Mouse (Mus musculus): Measurements from ENCODE around the gene Pde8b. TPM values are rescaled to one million over a fixed set of nuclear protein-coding genes. Genes with fewer than 3 reads are reported as not detected.

Pde8b gene
- polyA plus RNA-seq, 1 experiment from 2014 or later, result 0.40 TPM

- H3K9ac ChIP-seq (ENCODE audit: low read depth, low read length), result no peak overlapping the region
- H3K4me1 ChIP-seq (ENCODE audit: control insufficient read depth, low read depth, low read length), result no peaks in the 10 kb centered on the region
- no peaks in the 10 kb centered on the region for H3K9me3 ChIP-seq (replicated peaks; ENCODE audit: control insufficient read depth, low read length)
- 64% methylated on average over 5 of the region's 5 CpGs for WGBS (ENCODE audit: insufficient replicate concordance)
- no peaks in the 10 kb centered on the region for H3K36me3 ChIP-seq (ENCODE audit: control insufficient read depth, insufficient read depth)
- ATAC-seq (ENCODE audit: low read depth), result no peak
- no peaks in the 10 kb centered on the region for H3K27me3 ChIP-seq (ENCODE audit: control insufficient read depth, insufficient read depth, low read depth, low read length)
- H3K4me2 ChIP-seq (ENCODE audit: low read depth, low read length), result no peak overlapping the region
- H3K4me3 ChIP-seq (ENCODE audit: low read depth, low read length), result no peak overlapping the region
- H3K27ac ChIP-seq (ENCODE audit: low read length), result no peak overlapping the region
Observed at GRCm38 (mm10) chr13:95176399-95176798, 73.7 kb downstream of the Pde8b start.

DNA sequence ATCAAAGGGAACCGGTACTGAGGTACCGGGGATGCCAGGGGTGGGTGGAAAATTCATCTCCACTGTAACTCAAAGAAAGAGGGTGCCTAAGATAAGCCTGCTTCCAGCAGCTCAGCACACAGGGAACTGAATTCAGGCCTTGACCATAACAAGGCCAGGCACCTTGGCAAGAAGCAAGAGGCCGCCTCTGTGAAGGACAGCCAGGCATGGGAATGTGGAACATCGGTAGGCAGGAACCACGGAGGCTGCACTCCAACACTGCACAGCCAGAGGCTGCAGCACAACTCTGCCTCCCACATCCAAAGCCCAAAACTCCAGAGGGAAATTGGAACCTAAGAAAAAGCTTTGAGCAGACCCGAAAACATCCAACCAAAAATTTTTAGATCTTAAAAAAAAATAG lies 75.9 kb downstream of the Pde8b start:
- H3K27me3 ChIP-seq (ENCODE audit: control insufficient read depth, insufficient read depth, low read depth, low read length), result no peaks in the 10 kb centered on the region
- no peak overlapping the region for H3K27ac ChIP-seq (ENCODE audit: low read length)
- H3K4me3 ChIP-seq (ENCODE audit: low read depth, low read length), result no peak overlapping the region
- H3K9me3 ChIP-seq (replicated peaks; ENCODE audit: control insufficient read depth, low read length), result no peaks in the 10 kb centered on the region
- H3K4me2 ChIP-seq (ENCODE audit: low read depth, low read length), result no peak overlapping the region
- no peak overlapping the region for H3K9ac ChIP-seq (ENCODE audit: low read depth, low read length)
- 58% methylated on average over 6 of the region's 6 CpGs for WGBS (ENCODE audit: insufficient replicate concordance)
- no peak for ATAC-seq (ENCODE audit: low read depth)
- H3K36me3 ChIP-seq (ENCODE audit: control insufficient read depth, insufficient read depth), result no peaks in the 10 kb centered on the region
- H3K4me1 ChIP-seq (ENCODE audit: control insufficient read depth, low read depth, low read length), result no peaks in the 10 kb centered on the region

DNA sequence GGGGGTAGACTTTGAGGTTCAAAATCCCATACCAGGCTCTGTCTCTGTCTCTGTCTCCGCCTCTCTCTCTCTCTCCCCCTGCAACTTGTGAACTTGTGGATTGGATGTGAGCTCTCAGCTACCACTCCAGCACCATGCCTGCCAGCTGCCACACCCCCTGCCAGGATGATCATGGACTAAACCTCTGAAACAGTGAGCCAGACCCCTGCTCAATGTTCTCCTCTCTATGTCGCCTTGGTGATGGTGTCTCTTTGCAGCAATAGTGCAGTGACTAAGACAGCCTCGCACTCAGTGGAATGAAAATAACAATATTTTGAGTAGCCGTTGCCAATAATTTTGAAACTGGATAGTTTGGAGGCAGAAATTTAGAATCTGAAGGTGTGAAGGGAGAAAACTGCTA lies 77.8 kb downstream of the Pde8b start:
- no peak for ATAC-seq (ENCODE audit: low read depth)

DNA sequence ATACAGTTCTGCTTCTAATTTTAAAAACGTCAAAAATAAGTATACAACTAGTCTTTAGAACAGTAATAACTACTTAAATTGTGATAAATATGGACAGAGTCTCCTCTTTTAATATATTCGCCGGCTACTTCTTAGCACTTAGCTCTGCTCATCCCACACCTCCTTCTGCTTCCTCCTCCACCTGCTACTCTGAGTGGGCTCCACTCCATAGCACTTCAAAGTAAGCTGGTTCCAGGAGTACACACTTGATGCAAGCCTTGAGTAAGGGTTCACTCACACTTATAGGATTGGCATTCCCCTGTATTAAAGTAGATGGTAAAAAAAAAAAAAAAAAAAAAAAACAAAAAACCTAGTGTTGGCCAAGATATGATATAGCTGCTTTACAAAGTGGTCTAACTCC lies 89.9 kb downstream of the Pde8b start:
- no peak overlapping the region for H3K9ac ChIP-seq (ENCODE audit: low read depth, low read length)
- 66% methylated on average over 3 of the region's 3 CpGs for WGBS (ENCODE audit: insufficient replicate concordance)

More for the DNA sequence above, 77.8 kb downstream of the Pde8b start:
- Histone ChIP-seq H3K4me2 (ENCODE audit: low read depth, low read length) (no peak overlapping the region), H3K9me3 (replicated peaks; ENCODE audit: control insufficient read depth, low read length) (no peaks in the 10 kb centered on the region), H3K36me3 (ENCODE audit: control insufficient read depth, insufficient read depth) (no peaks in the 10 kb centered on the region), H3K4me1 (ENCODE audit: control insufficient read depth, low read depth, low read length) (no peaks in the 10 kb centered on the region), H3K9ac (ENCODE audit: low read depth, low read length) (no peak overlapping the region), H3K4me3 (ENCODE audit: low read depth, low read length) (no peak overlapping the region), H3K27ac (ENCODE audit: low read length) (no peak overlapping the region), H3K27me3 (ENCODE audit: control insufficient read depth, insufficient read depth, low read depth, low read length) (no peaks in the 10 kb centered on the region)
- WGBS (ENCODE audit: insufficient replicate concordance), result 64% methylated on average over 4 of the region's 4 CpGs

DNA sequence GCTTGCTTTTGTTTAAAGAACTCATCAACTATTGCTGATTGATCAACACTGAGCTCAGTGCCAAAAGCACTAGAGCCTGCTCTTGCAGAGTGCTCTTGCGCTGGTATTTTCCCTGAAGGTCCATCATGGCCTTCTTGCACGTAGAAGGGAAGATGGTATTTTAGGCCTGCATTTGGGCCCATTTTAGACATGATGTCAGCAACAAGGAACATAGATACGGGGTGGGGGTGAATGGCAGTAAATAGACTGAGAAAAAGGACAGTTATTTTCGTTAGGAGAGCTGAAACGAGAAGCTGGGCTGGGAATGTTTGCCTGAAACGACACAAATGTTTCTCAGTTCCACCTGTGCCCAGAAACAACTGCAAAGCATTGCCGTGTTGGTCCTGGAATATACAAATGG lies 91.2 kb downstream of the Pde8b start:
- Histone ChIP-seq H3K4me1 (ENCODE audit: control insufficient read depth, low read depth, low read length) (no peaks in the 10 kb centered on the region), H3K9ac (ENCODE audit: low read depth, low read length) (no peak overlapping the region), H3K27ac (ENCODE audit: low read length) (no peak overlapping the region), H3K9me3 (replicated peaks; ENCODE audit: control insufficient read depth, low read length) (no peaks in the 10 kb centered on the region), H3K4me2 (ENCODE audit: low read depth, low read length) (no peak overlapping the region), H3K36me3 (ENCODE audit: control insufficient read depth, insufficient read depth) (no peaks in the 10 kb centered on the region), H3K27me3 (ENCODE audit: control insufficient read depth, insufficient read depth, low read depth, low read length) (no peaks in the 10 kb centered on the region), H3K4me3 (ENCODE audit: low read depth, low read length) (no peak overlapping the region)
- WGBS (ENCODE audit: insufficient replicate concordance), result 59% methylated on average over 7 of the region's 7 CpGs
- no peak for ATAC-seq (ENCODE audit: low read depth)

More for the DNA sequence above, 89.9 kb downstream of the Pde8b start:
- Histone ChIP-seq H3K4me3 (ENCODE audit: low read depth, low read length) (no peak overlapping the region), H3K27ac (ENCODE audit: low read length) (no peak overlapping the region), H3K27me3 (ENCODE audit: control insufficient read depth, insufficient read depth, low read depth, low read length) (no peaks in the 10 kb centered on the region), H3K36me3 (ENCODE audit: control insufficient read depth, insufficient read depth) (no peaks in the 10 kb centered on the region), H3K9me3 (replicated peaks; ENCODE audit: control insufficient read depth, low read length) (no peaks in the 10 kb centered on the region), H3K4me1 (ENCODE audit: control insufficient read depth, low read depth, low read length) (no peaks in the 10 kb centered on the region), H3K4me2 (ENCODE audit: low read depth, low read length) (no peak overlapping the region)
- no peak for ATAC-seq (ENCODE audit: low read depth)

GRCm38 (mm10) chr13:95144746-95145145 lies 105.4 kb downstream of the Pde8b start:
- Histone ChIP-seq H3K27ac (ENCODE audit: low read length) (no peak overlapping the region), H3K4me2 (ENCODE audit: low read depth, low read length) (no peak overlapping the region), H3K9ac (ENCODE audit: low read depth, low read length) (no peak overlapping the region), H3K4me3 (ENCODE audit: low read depth, low read length) (no peak overlapping the region), H3K36me3 (ENCODE audit: control insufficient read depth, insufficient read depth) (no peaks in the 10 kb centered on the region), H3K9me3 (replicated peaks; ENCODE audit: control insufficient read depth, low read length) (no peaks in the 10 kb centered on the region), H3K4me1 (ENCODE audit: control insufficient read depth, low read depth, low read length) (no peaks in the 10 kb centered on the region), H3K27me3 (ENCODE audit: control insufficient read depth, insufficient read depth, low read depth, low read length) (no peaks in the 10 kb centered on the region)
- no peak for ATAC-seq (ENCODE audit: low read depth)

GRCm38 (mm10) chr13:95140460-95141079 lies 109.6 kb downstream of the Pde8b start:
- Histone ChIP-seq H3K4me1 (ENCODE audit: control insufficient read depth, low read depth, low read length) (no peaks in the 10 kb centered on the region), H3K27ac (ENCODE audit: low read length) (no peak overlapping the region), H3K27me3 (ENCODE audit: control insufficient read depth, insufficient read depth, low read depth, low read length) (no peaks in the 10 kb centered on the region), H3K9me3 (replicated peaks; ENCODE audit: control insufficient read depth, low read length) (no peaks in the 10 kb centered on the region), H3K4me3 (ENCODE audit: low read depth, low read length) (no peak overlapping the region), H3K4me2 (ENCODE audit: low read depth, low read length) (no peak overlapping the region), H3K36me3 (ENCODE audit: control insufficient read depth, insufficient read depth) (no peaks in the 10 kb centered on the region), H3K9ac (ENCODE audit: low read depth, low read length) (no peak overlapping the region)
- ATAC-seq (ENCODE audit: low read depth), result no peak
- WGBS (ENCODE audit: insufficient replicate concordance), result 59% methylated on average over 4 of the region's 4 CpGs

DNA sequence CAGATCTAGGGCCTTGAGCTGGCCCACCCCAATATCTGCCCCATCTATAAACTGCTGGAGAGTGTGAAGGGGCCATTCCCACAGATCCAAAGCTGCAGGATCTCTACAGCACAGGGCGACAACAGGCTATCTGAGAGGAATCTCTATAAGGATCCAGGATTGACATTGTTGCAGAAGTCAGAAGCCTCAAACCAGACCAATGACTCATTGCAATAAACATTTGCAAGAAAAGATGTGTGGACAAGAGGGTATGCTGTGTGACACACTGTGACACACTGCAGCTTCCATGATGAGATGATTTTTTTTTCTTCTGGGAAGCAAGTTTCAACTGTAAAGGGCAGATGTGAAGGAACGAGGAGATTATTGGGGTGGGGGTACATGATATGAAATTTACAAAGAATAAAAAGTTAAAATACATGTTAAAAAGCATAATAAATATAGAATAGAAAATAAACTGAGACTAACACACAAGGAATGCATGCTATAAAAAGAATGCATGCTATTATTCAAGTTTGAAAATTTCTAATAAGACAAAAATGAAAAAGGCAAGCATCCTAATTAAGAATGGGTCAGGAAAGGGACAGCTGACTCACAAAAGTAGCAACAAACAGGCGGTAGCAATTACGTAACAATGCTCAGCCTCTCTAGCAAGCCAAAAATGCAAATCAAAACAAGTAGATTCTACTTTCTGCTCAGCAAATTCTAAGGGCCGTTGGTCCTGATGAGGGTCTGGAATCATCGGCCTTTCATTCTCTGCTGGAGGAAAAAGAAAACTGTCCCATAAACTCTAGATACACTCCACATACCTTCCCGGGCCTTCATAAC lies 114.6 kb downstream of the Pde8b start:
- Histone ChIP-seq H3K4me3 (ENCODE audit: low read depth, low read length) (no peak overlapping the region), H3K9me3 (replicated peaks; ENCODE audit: control insufficient read depth, low read length) (no peaks in the 10 kb centered on the region), H3K36me3 (ENCODE audit: control insufficient read depth, insufficient read depth) (no peaks in the 10 kb centered on the region), H3K27ac (ENCODE audit: low read length) (no peak overlapping the region), H3K4me2 (ENCODE audit: low read depth, low read length) (no peak overlapping the region), H3K9ac (ENCODE audit: low read depth, low read length) (no peak overlapping the region), H3K27me3 (ENCODE audit: control insufficient read depth, insufficient read depth, low read depth, low read length) (no peaks in the 10 kb centered on the region), H3K4me1 (ENCODE audit: control insufficient read depth, low read depth, low read length) (no peaks in the 10 kb centered on the region)
- 62% methylated on average over 7 of the region's 7 CpGs for WGBS (ENCODE audit: insufficient replicate concordance)
- ATAC-seq (ENCODE audit: low read depth), result no peak

DNA sequence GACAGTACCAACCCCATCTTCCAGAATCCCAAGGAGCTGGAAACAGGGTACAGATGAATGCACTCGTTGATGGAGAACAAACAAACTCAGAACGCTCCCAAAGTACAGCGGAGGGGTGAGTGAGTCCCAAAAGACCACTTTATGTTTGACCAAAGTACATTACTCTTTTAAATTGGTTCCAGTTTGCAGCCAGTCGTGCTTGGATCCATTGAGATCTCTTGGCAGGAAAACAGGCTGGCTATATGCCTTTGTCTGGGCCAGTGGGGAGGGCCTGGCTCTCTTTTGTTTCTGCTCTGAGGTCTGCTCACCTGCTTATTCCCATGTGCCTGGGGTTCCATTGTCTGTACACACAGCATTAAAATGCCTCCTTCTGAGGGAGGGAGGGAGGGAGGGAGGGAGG lies 118.3 kb downstream of the Pde8b start:
- no peak overlapping the region for H3K9ac ChIP-seq (ENCODE audit: low read depth, low read length)
- no peaks in the 10 kb centered on the region for H3K4me1 ChIP-seq (ENCODE audit: control insufficient read depth, low read depth, low read length)
- H3K36me3 ChIP-seq (ENCODE audit: control insufficient read depth, insufficient read depth), result no peaks in the 10 kb centered on the region
- H3K27me3 ChIP-seq (ENCODE audit: control insufficient read depth, insufficient read depth, low read depth, low read length), result no peaks in the 10 kb centered on the region
- H3K4me3 ChIP-seq (ENCODE audit: low read depth, low read length), result no peak overlapping the region
- 50% methylated on average over 4 of the region's 4 CpGs for WGBS (ENCODE audit: insufficient replicate concordance)
- no peak overlapping the region for H3K27ac ChIP-seq (ENCODE audit: low read length)
- H3K4me2 ChIP-seq (ENCODE audit: low read depth, low read length), result no peak overlapping the region
- no peak for ATAC-seq (ENCODE audit: low read depth)
- no peaks in the 10 kb centered on the region for H3K9me3 ChIP-seq (replicated peaks; ENCODE audit: control insufficient read depth, low read length)

All from liver, embryonic 16.5 days (tissue).